Mouse (Mus musculus): ENCODE measurements at regions not wholly inside any gene's neighbourhood (a gene's known extent, or its start where the extent isn't known, plus 50 kb on each side); places are given as distances from the start of the nearest gene placed in this dataset.
A peak's percentile ranks its signal among the peaks of the same experiment; 100 is the strongest.

DNA sequence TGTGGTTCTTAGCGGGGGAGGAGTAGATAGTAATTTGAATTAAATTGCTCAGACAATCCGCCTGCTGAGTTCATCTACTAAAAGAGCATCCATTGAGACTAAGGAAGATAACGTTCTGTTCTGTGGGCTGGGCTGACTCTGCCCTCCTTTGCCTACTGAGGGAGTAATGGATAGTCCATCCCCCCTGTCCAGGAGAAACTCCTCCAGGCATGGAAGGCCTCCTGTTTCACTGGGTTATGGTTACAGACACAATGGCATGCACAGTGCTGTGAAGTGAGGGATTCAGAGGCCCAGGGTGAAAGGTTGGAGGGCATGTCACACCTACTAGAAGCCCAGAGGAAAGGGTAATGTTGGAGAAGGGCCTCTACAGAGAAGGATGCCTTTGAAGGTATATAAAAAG, 287.2 kb upstream of the Xrcc4 start:
- no peak for DNase-seq (ENCODE audit: low spot score in 2 of 2)

DNA sequence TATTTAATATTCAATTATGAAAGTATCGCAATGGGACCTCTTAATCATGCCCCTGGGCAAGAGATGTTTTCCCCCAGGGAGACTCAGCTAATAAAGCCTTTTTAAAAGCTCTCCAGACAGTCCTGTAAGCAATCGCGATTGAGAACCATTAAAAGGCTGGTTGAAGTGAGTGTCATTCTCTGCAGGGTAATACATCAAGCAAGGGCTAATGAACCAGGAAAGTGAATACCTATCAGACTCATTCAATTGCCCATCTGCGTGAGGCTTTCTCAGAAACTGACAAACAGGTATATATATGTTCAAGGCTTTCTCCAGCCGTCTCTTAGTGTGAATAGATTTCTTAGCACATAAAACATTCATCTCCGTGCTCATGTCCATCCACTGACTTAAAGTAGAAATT, 286.8 kb upstream of the Xrcc4 start:
- DNase-seq (ENCODE audit: low spot score in 2 of 2) = no peak

DNA sequence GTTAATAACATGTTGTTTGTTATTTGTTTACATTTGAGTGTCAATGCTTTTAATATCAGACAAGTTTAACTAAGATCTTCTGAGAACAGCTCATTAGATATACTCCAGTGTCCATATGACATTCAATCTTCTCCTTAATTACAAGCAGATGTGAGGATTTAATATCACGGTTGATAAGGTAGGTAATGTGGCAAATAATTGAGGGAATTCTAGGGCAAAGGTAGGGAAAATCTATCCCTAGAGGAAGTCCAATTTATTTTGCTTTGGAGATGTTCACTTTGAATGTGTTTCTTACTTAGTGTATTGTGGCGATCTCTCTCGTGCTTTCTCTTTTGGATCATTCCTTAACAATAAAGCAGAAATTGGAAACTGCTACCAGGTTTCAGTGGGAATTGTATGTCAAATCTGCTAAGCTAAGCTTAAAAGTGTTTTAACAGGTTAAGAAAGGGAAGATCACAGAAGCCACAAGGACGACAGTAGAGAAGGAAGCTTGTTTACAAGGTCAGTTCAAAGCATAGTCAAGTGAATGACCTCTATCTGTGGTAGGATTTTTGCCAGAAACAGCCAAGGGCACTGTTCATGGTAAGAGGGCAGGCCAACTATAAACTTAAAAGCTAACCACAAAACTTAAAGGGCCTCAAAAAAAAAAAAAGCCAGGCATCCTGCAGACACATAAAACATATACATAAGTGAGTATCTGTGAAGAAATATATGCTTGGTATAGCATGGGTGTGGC, 282.2 kb upstream of the Xrcc4 start:
- no peak for DNase-seq (ENCODE audit: low spot score in 2 of 2)

DNA sequence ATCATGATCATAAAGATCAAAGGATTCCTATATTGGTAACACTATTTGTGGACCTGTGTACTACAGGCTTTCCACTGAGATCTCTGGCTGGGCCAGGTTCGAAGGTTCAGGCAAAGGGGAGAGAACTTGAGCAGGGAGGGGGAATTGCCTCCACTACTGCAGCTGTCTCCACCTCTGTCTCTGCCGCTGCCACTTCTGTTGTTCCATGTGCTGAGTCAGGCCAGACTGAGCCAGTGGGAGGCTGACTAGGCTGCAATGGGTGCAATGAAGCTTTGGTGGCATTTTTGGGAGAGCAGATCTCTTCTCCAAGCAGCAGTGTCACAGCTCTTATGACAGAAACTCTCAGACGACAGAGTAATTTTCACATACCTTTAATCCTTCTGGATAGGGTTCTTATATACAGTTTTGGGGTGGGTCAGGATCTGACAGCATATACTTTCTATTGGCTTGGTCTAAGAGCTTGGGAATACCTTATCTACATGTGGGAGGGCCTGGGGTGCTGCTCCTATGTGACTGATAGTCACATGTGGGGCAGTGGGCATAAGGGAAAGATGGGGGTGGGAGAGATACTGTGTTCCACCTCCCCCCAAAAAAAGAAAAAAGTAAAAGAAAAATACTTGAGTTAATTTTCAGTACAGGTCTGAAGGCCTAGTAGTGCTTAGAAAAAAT, 281.5 kb upstream of the Xrcc4 start:
- no peak for DNase-seq (ENCODE audit: low spot score in 2 of 2)

DNA sequence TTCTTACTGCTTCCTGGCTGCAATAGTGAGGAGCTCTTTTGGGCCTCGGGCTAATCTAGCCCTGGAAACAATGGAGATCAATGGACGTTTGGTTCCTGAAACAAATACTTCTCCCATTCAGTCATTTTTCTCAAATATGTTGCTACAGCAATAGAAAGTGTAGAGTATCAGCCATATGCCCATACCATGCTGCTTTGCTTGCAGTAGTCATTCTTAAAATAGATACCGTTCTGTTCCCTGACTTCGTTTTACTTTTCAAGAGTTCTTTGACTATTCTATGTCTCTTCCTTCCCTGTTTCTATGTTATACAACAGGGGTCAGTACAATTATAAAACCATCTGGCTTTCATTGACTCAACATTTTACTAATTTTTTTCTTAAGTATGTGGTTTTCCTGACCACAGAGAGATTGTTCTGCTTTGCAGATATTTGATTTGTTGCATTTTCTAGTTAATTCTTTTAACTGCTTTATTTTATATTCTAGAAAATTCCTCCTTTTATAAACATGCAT, 275.2 kb upstream of the Xrcc4 start:
- DNase-seq (ENCODE audit: low spot score in 2 of 2) = no peak

DNA sequence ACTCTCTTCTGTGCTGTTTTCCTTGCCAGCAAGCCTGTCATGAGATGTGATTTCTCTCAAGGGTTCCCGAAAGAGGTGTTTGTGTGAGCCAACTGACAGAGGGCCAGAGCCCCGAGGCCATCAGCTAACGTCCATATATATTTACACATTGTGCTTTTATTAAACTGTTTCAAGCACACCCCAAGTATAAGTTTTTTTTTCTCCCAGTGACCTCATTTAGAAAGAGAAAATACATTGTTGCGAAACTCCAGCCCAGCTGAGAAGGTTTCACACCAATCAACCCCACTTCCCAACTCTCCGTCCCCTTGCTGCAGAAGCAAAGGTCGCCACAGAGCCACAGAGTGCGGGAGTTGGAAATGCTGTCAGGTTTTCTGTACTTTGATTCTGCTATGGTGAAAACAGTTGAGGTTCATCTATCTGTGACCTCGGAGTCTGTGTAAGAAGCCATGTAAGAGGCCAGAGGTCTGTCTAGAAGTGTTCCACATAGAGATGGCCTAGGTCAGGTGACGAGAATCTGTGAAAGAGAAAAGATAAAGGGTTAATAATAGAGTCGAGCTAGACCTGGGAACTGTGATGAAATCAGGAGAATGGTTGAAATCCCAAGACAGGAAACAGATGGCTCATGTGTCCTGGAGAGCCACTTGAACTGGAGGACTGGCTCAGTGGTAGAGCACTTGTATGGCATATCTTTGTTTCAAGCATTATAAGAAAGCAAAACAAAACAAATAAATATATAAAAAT, 270.6 kb upstream of the Xrcc4 start:
- DNase-seq (ENCODE audit: low spot score in 2 of 2) = no peak

DNA sequence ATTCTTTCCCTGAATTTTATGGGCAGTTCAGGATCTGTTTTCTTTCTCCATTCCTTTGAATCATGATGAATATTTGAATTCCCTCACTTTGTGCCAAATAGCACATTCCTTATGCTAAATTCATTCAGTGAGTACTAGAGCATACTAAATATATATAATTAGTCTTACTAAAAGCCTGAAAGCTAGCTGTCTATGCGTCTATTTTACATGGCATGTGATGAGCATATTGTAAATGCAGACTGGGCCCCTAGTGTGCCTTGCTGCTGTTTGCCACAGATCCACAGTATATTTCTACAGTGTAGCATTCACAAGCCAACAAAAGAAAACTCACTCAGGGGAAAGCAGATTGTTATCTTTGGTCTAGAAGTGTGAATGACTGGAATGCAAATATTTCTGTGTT, 268.7 kb upstream of the Xrcc4 start:
- DNase-seq (ENCODE audit: low spot score in 2 of 2) = no peak

DNA sequence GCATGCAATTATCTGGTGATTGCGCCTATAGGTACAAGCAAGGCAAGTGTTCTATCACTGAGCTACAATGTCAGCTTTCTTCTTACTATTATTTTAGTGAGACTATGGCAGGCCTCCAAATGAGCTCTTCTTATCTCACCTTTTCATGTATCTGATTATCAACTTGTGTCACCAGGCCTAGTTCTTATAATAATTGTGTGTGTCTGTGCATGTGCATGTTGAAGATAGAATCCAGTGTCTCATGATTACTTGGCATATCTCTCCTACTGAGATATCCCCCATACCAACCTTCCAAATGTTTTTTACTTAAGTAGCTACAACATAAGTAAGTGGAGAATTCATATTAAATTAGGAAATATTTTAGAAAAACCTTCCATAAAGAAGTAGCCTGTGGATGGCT, 266.2 kb upstream of the Xrcc4 start:
- DNase-seq (ENCODE audit: low spot score in 2 of 2) = no peak

DNA sequence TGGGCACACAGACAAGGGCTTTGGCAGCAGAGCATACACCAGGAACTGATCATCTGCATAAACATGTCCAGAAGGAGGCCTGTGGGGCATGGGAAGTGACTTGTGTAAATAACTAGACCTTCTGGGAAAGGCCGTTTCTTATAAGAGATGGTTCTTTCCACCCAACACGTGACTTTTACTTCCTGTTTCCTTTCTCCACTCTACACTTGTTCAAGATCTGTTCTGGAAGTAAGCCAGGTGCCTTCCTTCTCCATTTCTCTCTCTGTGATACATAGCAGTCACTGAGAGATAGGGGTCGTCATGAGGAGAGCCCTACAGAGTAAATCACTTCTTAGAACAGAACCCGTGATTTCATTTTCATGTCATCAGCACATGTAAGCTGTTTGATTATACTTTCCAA, 253.4 kb upstream of the Xrcc4 start:
- no peak for DNase-seq (ENCODE audit: low spot score in 2 of 2)

DNA sequence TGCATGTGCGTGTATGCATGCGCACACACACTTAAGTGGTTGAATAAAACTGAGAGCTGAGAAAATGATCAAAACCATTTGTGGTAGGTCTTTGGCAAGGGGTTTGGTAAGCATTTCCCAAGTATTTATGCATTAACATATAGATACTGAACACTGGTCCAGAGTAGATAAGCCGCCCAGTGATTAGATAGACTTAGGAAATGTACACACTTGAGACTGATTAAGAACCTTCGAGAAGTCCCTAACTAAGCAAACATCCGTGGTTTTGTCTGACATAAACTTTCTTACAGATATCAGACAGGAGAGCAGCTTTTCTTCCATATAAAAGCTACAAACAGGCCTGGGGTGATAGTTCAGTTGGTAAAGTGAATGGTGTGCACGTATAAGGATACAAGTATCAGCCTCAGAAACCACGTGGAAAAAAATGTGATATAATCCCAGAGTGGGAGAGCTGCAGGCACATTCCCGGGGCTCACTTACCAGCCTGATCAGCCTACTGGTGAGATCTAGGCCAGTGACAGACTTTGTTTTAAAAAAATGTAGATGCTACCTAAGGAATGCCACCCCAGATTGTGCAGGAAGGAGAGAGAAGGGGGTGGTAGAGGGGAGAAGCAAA, 252.3 kb upstream of the Xrcc4 start:
- no peak for DNase-seq (ENCODE audit: low spot score in 2 of 2)

DNA sequence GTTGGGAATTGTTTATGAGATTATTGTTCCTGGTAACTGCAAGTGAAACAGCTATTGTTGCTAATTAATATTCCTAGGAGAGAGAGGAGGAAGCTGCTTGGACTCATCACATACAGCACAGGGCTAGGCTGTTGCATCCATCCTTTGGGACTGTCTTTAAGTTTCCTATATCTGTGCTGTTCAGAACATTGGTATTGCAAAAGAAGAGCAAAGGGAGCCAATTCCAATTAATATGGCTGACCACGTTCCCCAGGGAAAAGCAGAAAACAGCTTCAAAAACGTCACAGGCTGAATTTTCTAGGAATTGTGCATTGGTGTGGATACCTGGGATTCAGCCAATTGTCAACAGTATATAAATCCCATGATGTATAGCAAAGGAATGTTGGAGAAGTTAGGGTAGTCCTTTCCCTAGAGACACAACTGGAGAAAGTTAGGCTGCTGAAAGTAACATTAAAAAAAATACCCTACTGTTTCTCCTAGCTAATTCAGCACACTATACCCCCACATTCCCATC, 251.3 kb upstream of the Xrcc4 start:
- no peak for DNase-seq (ENCODE audit: low spot score in 2 of 2)

DNA sequence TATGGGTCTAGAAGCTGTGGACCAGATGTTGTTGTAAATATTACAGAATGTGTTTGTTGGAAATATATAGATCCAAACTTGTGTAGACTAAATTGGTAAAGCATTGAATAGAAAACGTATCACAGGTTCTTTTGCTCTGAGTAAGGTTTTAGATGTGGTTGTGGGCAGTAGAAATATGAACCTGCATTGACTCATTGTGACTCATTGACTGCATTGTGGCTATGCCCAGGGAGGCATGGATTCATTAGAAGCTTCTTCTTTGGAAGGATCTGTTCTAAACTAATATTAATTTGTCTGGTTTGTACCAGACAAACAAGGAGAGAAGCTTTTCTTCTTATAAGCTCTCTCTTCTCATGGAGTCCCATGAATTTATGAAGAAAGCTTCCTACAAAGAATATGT, 248.2 kb upstream of the Xrcc4 start:
- DNase-seq (ENCODE audit: low spot score in 2 of 2) = no peak

DNA sequence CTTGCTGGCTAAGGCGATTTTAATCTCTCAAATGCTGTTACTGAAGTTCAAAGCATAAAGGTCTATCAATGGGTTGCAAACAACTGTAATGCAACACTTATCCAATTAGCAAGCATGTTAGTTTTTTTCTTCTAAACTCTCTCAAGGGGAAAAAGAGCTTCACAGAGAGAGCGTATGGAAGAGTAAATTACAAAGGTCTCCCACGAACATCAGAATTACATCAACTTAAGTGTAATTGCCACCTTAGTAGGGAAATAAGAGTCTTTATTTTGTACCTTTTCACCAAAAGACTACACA, 246.3 kb upstream of the Xrcc4 start:
- DNase-seq (ENCODE audit: low spot score in 2 of 2) = no peak

DNA sequence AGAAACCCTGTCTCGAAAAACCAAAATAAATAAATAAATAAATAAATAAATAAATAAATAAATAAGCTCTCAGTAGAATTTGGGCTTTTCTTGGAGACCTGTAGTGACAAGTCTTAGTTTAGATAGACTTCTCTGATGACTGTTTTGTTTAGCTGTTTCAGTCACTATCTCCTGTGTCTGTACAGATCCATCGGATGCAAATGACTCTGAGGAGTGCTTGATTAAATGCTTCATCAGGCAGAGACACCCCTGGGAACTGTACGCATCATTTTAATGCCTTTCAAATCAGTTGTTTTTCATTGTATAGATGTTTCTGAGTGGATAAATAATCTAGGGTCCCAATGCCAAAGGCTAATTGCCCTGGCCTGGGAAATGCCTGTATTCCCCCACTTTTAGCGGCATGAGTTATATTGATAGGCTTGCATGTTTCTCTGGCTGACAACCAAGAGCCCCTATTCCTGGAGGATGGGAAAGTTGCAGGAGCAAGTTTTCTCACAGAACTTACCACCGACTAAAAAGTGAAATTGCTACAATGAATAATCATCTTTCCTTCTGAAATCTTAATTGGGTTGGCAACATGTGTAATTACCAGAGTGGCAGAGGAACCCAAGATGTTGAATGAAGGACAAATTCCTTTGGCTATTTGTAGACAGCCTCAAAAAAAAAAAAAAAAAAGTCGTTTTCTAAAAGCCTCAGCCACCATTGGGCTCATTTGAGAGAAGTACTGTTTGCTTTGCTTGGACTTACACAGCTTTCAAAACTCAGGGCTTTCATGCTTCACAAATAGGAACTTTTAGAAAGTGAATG, 245.7 kb upstream of the Xrcc4 start:
- no peak for DNase-seq (ENCODE audit: low spot score in 2 of 2)

DNA sequence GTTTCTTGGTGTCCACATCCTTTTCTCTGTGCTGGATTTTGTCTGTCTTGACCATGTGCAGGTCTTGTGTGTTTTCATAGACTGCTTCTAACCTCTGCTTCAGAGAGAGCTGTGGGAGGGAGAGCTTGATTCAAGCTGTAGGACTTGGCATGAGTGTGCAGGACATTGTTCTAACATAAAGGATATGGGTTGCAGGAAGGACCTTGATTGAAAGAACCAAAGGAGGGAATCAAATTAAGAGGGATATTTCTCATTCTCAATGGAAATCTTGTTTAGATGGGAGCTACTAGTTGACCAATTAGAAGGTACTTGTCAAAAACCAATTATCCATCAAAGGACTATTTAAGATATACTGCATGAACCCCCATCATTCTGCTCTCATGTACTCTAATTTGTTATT, 244.9 kb upstream of the Xrcc4 start:
- no peak for DNase-seq (ENCODE audit: low spot score in 2 of 2)

DNA sequence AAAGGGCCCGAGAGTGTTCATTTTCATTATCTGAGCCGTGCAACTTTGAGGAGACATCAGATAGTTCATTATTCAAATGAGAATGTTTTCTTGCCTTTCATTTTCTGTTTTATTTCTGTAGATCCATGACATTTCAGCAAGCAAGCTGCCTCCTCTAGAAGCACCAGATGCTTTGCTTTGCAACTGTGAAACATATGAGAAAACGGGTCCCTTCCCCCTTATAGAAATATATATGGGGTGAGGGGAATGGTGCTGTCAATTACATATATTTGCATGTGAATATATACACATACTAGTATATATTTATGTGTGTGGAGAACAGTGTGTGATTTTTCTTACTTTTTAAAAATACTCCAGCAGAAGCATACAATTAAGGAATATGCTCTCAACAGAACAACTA, 235.8 kb upstream of the Xrcc4 start:
- DNase-seq (ENCODE audit: low spot score in 2 of 2) = peak in 1 of 2 experiments; percentile 14

DNA sequence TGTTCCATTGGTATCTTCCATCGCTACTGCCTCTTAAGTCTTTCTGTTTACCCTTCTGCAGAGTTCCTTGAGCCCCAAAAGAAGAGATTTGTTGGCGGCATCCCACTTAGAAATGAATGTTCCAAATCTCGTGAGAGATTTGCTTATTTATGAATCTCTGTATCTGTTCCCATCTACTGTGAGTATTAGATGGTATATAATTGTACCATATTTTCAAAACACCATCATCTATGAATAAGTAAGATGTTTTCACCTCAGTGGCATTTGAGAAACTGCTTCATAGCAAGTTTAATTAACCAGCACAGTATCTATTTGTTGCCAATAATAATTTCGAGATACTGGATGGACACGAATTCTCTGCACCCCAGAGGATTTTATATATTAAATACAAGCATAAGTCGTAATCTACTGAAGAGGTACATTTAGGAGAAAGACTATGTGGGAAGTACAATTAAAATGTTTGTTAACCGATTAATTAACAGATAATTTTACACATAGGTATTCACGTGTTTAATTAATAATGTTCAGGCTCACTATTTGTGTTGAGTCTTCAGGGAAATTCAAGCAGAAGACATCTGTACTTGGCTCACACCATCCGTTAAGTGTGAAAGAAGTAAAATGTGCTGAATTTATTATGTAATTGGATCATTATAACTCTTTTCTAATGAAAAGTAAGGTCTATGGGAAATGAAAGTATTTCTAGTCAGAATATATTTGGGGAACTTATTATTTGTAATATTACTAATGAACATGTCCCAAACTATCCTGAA, 224.0 kb upstream of the Xrcc4 start:
- no peak for DNase-seq (ENCODE audit: low spot score in 2 of 2)

DNA sequence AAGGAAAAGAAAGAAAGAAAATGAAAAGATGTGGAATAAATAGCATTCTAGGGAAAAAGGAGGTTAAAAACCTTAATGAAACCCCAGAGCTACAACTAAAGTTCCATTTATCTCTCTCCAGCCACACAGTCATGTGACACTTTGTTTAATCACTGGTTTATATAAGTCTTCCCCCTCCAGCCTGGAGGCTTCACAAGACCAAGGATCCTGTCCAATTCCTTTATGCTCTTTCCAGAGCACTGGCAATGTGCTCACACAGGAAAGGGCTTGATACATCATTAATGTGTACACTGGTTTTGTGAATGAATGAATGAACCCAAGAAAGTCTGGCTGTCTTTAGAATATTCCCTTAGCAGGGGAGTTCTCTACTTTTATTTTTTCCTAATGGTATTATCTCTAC, 221.1 kb upstream of the Xrcc4 start:
- no peak for DNase-seq (ENCODE audit: low spot score in 2 of 2)

DNA sequence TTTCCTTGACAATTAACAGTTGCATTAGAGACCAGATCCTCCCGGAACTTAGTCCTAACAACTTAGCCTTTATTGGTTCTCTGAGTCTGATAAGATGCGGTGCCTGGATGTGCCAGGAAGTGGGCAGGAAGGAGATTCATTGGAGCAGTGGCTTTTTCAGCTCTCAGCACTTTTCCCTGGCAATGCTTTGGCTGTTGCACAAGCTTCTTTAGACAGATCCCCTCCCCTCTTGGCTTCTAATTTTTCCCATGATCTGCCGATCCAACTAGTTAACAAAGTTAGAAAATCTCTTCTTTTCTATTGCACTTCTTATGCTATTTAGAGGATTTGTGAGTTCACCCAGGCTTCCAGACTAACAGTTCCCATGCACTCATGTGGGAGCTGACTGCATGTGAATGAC, 211.1 kb upstream of the Xrcc4 start:
- no peak for DNase-seq (ENCODE audit: low spot score in 2 of 2)

DNA sequence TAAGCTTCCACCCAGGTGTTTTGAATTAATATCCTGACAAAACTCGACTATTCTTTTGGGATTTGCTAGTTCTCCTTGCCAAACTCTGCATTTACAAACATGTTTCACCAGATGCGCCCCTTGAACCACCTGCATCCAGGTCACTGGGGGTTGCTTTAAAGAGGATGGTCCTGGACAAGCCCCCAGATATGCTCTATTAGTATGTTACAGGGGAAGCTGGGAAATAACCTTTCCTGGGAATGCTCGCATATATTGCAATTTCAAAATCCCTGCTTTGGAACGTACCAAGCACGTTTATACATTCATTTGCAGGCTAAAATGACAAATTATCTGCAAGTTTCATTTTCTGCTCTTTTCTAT, 205.2 kb upstream of the Xrcc4 start:
- DNase-seq (ENCODE audit: low spot score in 2 of 2) = no peak

All from right cerebral cortex, postnatal 36 days (tissue).